Mouse (Mus musculus) urinary bladder, postnatal 4 days (tissue): Measurements from ENCODE around the gene Ajm1.
A peak's percentile ranks its signal among the peaks of the same experiment; 100 is the strongest.

Source experiments
- DNase-seq, 2 experiments: peaks; one replicate each; pipeline ENCODE4 v3.0.0; 2021 to 2022; ENCODE audit warnings: low spot score in 2 of 2

Gene Ajm1

GRCm38 (mm10) chr2:25581294-25581864, at the start of gene Ajm1:
TSS of gene Ajm1 (minus strand) at chr2:25581757.
- no peak for DNase-seq

GRCm38 (mm10) chr2:25628738-25629137, 47.2 kb upstream of the Ajm1 start:
- no peak for DNase-seq

GRCm38 (mm10) chr2:25627811-25628210, 46.3 kb upstream of the Ajm1 start, which contains the start of gene Fcna:
TSS of gene Fcna (minus strand) at chr2:25628030.
- no peak for DNase-seq

GRCm38 (mm10) chr2:25625986-25626385, 44.4 kb upstream of the Ajm1 start:
- DNase-seq: no peak

- DNase-seq: peak; percentile 86 to 91
Measured at GRCm38 (mm10) chr2:25621229-25622200, 40.0 kb upstream of the Ajm1 start, which contains the start of gene Tmem141. TSS of gene Tmem141 (minus strand) at chr2:25622005.

- DNase-seq: no peak
Measured at GRCm38 (mm10) chr2:25620852-25621228, 39.3 kb upstream of the Ajm1 start.

GRCm38 (mm10) chr2:25620386-25620785, 38.8 kb upstream of the Ajm1 start:
- no peak for DNase-seq

GRCm38 (mm10) chr2:25617578-25617977, 36.0 kb upstream of the Ajm1 start, which contains the start of gene Ccdc183:
TSS of gene Ccdc183 (minus strand) at chr2:25617678.
- no peak for DNase-seq

GRCm38 (mm10) chr2:25616398-25616797, 34.8 kb upstream of the Ajm1 start:
- DNase-seq: no peak

GRCm38 (mm10) chr2:25608671-25609070, 27.1 kb upstream of the Ajm1 start:
- no peak for DNase-seq

- peak; percentile 86 to 91 for DNase-seq
Measured at GRCm38 (mm10) chr2:25607761-25608622, 26.4 kb upstream of the Ajm1 start, which contains the start of gene Rabl6. TSS of gene Rabl6 (minus strand) at chr2:25608521.

- DNase-seq: no peak
Measured at GRCm38 (mm10) chr2:25602526-25602925, 21.0 kb upstream of the Ajm1 start.

GRCm38 (mm10) chr2:25600037-25600436, 18.5 kb upstream of the Ajm1 start:
- no peak for DNase-seq

GRCm38 (mm10) chr2:25598749-25599148, 17.2 kb upstream of the Ajm1 start:
- no peak for DNase-seq

- no peak for DNase-seq
Measured at GRCm38 (mm10) chr2:25596765-25597510, 15.4 kb upstream of the Ajm1 start.

GRCm38 (mm10) chr2:25591863-25592262, 10.3 kb upstream of the Ajm1 start:
- no peak for DNase-seq

GRCm38 (mm10) chr2:25588227-25588907, 6.8 kb upstream of the Ajm1 start:
- no peak for DNase-seq

GRCm38 (mm10) chr2:25587290-25587689, 5.7 kb upstream of the Ajm1 start:
- DNase-seq: no peak

GRCm38 (mm10) chr2:25585601-25586000, 4.0 kb upstream of the Ajm1 start:
- no peak for DNase-seq

GRCm38 (mm10) chr2:25584856-25585255, 3.3 kb upstream of the Ajm1 start:
- no peak for DNase-seq
